Mouse (Mus musculus) myocyte (in vitro differentiated cells): Measurements from ENCODE around the gene Tmod2.

Source experiments
- E2F4 ChIP-seq: IDR thresholded peaks from one replicate; pipeline ENCODE4 v1.6.1; 2011; ENCODE audit warnings: mild to moderate bottlenecking, control low read depth, moderate library complexity; ENCODE audit not compliant: insufficient read depth
- SRF ChIP-seq: IDR thresholded peaks from one replicate; pipeline ENCODE4 v1.6.1; 2011; ENCODE audit warnings: low read depth; ENCODE audit not compliant: control insufficient read depth, insufficient read length

GRCm38 (mm10) chr9:75549010-75549409 is 62.1 kb downstream of the Tmod2 start:
- TF ChIP-seq E2F4 (no peak), SRF (no peak)
